Mouse (Mus musculus): Measurements from ENCODE around the gene Bfsp1.

Gene Bfsp1

DNA sequence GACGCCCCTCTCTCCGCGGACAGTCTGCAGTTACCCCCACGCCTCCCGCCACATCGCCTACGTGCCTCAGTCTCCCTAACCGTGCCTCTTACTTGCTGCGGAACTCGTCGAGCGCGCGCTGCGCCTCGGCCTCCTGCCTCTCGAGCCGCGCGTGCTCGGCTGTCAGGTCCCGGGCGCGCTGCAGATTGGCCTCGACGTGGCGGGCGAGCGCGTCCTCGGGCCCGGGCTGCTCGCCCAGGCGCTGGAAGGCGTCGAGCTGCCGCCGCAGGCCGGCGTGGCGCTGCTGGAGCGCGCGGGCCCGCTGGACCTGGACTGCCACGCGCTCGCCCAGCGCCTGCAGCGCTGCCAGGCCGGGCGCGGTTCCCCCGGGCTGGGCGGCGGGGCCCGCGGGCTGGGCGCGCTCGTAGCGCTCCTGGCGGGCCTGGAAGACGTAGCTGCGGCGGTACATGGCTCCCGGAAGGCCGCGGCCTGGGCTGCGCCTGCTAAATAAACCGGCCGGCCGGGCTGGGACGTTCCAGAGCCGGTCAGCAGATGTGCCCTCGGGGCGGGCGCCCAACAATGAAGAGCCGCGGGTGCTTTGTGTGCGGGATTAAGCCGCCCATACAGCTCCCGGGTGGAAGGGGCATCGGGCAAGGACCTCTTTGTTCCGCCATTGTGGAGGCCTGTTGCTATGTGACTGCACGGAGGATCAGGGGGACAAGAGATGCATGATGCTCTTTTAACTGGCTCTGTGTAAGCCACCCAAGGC, at the start of gene Bfsp1:
Gene Bfsp1 (minus strand): TSS at position 690 of the 748 bp plus-strand sequence.
- no peak for DNase-seq (ENCODE audit: low read depth in 2 of 2, low spot score in 2 of 2)

DNA sequence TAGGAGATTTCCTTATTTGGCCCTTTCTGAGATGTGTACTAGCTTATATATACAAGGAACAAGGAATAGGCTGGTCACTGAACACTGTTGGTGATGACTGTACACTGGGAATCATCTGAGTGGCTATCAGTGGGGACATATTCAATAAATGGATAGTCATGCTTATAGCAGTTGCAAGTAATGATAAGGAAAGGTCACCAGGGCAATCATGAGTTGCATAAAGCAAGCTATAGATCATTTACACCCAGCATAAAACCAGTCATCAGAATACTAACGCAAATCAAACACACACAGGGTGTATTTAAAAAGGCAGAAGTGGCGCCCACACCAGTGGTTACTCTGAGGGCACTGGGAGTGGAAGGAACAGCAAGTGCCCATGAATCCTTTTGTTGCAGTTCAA, 49.2 kb upstream of the Bfsp1 start:
- no peak for DNase-seq (ENCODE audit: low read depth in 2 of 2, low spot score in 2 of 2)

DNA sequence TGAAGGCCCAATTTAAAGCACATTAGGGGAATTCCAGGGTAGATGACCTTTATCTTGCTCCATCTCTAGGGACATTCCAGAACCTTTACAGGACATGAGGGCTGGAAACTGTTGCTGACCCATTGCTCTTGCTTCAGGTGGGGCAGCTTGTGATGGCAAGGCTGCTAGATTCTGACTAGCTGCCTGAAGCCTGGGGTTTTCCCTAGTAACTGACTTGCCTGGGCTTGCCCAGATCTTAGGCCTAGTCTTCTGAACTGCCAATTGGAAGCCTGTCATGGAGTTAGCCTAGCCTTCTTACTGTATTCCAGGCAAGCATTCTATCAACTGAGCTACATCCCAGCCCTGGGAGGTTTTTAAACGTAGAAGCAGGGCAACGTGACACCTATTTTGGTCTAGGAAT, 46.3 kb upstream of the Bfsp1 start:
- DNase-seq (ENCODE audit: low read depth in 2 of 2, low spot score in 2 of 2), result no peak

DNA sequence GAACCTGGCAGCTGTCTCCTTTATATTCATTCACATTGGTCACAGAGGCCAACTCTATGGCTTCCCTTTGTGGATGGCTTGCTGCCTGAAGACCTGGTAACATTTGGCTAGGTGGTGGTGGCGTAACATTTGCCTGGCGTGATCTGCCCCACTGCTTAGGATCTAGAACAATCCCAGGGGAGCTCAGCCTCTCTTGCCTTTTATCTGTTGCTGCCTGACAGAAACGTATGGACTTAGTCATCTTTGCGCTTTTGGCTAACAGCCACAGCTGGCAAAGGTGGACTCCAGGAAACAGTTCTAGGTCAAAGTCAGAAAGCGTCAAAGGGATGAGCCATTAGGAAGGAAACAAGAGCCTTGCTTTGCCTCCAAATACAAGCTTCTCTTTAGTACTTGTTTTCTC, 41.9 kb upstream of the Bfsp1 start:
- DNase-seq (ENCODE audit: low read depth in 2 of 2, low spot score in 2 of 2), result no peak

DNA sequence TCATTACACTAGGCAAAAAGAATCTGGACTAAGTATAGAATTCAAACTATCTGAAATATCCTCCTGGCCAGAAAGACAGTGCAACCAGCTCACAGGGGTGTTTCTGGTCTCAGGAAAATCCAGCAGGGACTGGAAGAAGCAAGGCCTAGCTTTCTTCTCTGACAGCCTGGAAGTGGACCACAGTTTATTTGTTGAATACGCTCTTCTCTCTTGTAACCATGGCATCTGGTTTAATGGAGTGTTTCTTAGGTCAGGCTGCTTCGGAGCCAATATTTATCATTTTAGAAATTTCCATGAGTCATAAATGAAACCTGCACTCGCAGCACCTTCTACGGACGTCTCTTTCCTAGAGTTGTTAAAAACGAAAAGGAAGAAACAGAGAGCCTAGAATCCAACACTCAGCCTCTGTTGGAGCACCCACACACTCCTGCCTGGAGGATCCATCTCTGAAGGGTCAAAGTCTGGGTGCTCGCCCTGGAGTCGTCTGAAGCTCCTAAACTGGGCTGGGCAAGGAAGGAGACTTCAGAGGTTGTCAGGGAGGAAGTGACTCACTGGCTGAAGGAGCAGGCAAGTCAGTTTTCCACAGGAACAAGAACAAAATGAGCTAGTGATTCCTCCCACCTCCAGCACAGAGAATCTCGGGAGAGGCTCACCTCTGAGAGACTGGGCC, 40.5 kb upstream of the Bfsp1 start:
- no peak for DNase-seq (ENCODE audit: low read depth in 2 of 2, low spot score in 2 of 2)

DNA sequence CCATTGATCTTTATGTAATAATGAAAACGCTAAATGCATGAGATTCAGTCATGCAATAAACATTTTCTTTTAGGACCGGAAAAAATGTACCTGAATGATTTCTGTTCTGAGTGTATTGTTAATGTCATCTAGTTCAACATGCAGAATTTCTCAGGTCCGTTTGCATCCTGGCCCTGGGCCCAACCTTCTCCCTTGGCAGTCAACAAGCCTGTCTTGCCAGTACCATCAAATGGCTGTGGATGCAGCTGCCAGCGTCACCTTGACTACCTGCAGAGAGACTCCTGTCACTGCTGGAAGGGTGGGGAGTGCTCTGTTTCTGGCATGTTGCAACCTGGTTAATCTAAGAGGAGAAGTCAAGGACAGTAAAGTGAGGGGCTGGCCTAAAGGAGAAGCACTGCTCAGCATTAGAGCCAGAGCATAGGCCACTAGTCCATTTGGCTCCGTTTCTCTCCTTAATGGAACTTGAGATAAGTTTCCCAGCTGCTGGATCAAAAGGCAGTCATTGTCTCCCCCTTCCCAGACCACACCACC, 37.9 kb upstream of the Bfsp1 start:
- DNase-seq (ENCODE audit: low read depth in 2 of 2, low spot score in 2 of 2), result no peak

DNA sequence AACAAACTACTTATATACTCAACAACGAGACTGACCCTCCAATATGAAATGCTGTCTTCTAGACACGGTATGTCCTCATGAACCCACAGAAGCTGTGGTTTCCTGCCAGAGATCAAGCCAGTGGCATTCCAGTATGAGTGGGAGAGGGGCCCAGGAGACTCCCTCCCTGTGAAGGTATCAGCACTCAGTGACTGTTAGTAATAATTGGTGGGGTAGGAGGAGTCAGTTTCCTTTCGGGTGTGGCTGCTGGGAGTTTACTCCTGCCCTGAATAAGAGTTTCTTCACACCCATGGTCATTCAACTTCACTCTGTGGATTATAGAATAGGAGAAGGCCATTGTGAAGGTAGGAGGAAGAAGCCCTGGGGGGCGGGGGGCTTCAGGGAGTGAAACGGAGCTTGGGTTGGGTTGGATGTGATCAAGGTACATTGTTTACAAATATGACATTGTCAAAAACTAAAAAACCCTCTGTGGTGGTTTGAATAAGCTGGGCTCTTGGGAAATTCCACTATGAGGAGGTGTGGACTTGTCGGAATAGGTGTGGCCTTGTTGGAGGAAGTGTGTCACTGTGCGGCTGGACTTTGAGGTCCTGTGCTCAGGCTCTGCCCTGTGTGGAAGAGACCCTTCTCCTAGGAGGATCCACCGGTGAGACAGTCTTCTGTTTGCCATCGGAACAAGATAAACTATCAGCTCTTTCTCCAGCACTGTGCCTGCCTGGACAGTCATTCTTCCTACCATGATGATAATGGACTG, 36.7 kb upstream of the Bfsp1 start:
- no peak for DNase-seq (ENCODE audit: low read depth in 2 of 2, low spot score in 2 of 2)

DNA sequence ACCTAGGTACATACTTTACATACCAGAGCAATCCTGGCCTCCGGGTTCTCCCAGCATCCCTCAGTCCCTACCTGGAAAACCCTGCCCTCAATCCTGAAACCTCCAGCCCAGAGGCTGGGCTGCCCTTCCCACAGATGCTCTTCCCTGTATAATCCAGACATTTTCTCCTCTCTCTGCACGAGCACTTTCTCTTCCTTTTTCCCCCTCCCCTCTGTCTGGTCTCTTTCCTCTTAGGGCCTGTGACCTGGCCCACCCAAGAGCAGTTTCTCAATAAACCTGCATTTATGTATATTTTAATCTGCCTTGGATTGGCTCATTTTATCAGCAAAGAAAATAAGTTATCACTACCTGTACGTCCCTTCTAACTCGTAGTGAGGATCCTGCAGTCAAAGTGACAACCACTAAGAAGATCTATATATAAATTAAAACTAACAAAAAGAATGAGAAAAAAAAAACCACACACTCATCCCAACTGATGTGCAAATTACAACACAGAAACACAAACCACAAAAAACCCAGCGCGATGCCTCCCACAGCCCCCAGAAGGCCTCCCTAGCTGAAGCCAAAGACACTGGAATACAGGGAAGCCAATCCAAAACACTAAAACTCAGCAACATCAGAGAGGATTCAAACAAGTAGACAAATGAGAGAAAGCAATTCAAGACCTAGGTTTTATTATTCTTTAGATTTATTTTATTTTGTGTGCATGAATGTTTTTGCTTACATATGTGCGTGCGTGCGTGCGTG, 28.5 kb upstream of the Bfsp1 start:
- DNase-seq (ENCODE audit: low read depth in 2 of 2, low spot score in 2 of 2), result no peak

DNA sequence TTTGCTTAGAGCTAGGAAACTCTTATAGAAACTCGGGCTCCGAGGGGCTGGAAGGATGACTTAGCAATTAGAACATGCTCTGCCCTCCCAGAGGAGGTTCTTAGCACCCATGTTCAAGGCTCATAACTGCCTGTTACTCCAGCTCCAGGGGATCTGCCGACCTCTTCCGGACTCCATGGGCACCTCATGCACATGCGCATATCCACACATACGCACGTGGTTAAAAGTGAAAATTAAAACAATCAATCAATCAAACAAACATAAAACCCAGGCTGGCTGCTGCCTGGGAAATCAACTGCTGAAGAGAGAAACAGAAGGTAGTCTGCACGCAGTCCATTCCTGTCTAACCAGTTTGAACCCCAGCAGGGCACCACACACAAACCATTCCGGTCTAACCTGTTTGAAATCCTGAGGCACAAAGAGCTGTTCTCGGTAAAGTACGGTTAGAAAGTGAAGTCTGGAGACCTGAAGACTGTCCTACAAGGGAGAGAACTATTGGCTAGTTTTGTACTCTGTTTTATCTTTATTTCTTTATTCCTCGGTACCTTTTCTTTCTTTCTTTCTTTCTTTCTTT, 27.0 kb upstream of the Bfsp1 start:
- no peak for DNase-seq (ENCODE audit: low read depth in 2 of 2, low spot score in 2 of 2)

DNA sequence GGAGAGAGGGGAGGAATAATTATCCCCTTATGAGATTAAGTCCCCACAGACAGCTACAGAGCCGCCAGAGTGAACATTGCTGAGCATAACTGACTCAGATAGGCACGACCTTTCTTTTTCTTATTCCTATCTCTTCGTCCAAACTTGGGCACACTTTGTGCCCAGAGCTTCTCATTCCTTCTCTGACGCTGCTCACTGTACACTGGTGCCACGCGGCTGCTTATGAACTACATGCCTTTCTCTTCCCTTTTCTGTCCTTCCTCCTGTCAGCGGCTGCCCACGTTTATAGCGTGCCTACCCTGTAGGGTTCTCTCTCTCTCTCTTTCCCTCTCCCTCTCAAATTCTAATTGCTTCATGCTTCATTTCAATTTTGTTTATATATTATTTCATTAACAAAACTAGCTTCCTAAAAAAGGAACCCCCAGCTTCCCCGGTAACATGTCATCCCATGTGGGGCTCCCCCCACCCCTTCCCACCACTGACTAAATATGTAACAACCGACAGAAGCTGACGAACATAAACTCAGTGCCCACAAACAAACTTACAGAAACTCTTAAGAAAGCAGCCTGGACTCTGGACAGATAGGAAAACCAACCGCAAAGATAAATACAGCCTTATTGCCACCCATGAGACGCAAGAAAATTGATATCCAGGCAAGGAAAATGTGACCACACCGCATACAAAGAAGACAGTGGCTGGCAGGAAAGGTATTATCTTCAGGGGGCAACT, 26.3 kb upstream of the Bfsp1 start:
- DNase-seq (ENCODE audit: low read depth in 2 of 2, low spot score in 2 of 2), result no peak

DNA sequence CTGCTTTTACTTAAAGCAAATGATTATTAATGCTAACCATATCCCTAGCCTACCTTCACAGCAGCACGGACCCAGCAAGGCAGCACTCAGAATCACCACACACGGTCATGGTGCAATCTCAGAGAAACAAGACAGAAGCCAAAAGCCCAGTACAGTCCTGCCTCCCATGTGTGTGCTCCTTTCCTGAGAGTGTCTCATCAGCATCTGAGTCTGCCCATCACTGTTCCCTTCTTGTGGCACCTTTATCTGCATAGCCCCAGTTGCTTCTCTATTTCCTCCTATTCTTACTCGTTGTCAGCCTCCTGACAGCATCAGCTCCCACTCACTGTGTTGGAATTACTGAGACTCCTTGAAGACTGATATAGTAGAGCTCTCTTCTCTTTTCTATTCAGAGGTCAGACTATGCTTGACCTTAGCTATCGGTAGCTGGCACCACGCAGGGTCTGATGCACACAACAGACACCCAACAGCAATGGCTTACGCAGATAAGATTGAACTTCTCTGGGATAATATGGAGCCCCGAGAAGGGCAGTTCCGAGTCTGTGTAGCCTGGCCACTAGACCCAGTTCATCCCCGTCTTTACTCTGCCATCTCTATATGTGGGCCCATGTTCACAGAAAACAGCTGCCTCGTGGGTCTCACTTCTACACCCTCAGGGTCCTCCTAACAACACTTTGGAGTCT, 19.8 kb upstream of the Bfsp1 start:
- no peak for DNase-seq (ENCODE audit: low read depth in 2 of 2, low spot score in 2 of 2)

DNA sequence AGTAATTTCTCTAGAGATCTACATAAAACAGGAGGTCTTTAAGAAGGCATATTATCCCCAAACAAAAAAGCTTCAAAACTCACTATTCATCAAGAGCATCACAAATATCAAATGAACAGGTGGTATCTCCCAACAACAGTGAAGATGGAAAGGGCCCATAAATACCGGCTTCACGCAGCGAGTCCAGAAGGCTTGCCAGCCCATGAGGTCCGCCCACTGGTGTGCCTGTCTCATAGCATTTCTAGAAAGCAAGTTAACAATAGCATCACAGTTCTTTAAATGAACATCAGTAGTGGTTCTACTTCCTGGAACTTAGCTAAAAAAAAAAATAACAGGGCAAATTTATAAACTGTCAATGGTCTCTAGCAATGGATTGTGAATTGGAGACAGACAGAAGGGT, 19.0 kb upstream of the Bfsp1 start:
- DNase-seq (ENCODE audit: low read depth in 2 of 2, low spot score in 2 of 2), result no peak

DNA sequence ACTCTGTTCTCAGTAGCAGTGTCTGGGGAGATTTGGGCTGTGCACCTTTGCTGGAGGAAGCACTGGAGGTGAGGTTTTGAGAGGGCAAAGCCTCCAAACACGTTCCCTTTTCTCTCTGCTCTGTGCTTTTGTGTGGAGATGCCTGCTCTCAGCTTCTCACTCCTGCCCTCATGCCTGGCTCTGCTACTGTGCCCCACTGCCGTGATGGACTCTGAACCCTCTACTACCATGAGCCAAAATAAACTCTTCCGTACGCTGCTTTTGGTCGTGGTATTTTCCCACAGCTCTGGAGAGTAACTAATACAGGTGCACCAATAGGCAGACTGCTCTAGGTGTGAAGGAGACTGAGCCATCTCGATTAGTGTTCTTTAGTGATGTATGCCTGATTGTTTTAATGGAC, 16.3 kb upstream of the Bfsp1 start:
- no peak for DNase-seq (ENCODE audit: low read depth in 2 of 2, low spot score in 2 of 2)

DNA sequence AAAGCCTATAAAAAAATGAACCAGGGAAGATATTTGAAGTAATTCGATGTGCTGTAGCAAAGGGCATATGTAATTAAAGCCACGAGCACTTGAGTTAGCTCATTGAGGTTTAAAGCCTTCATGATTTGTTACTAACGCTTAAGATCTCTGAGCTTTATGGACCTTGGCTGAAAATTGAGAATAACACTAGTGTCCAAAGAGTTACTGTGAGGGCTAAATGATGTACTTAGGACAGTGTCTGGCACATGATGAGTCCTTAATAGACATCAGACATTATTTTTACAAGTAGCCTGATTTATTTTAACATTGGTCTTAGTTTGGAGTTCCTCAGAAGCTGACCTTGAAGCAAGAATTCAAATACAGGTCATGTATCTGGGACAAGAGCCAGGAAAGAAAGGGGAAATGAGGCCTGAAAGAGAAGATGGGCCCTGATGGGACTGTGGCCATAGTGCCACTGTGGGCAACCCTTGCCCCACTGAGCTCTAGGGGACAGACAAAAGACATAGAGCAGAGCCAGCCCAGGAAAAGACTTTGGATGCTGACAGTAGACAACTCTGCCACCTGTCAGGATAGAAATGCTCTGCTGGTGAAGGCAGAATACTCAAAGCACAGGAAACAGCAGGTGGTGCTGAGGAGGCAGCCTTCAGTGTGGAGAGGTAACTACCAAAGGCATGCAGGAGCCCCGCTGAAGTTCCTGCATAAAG, 14.1 kb upstream of the Bfsp1 start:
- DNase-seq (ENCODE audit: low read depth in 2 of 2, low spot score in 2 of 2), result no peak

DNA sequence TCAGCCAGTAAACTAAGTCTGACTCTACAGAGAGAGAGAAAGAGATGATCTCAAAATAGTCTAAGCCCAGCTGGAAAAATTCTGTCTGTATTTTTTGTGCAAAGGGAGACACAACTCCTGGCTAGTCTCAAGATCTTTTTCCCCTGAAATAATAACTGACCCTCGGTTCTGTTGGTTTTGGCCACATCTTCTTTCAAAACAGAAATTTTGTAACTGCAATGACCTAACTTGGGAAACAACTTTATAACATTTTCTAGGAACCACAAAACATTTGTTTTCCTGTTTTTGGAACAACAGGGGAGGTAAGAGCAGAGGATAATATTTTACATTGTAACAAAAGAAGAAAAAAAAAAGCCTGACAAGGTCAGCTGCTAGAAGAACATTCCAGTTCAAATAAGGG, 13.1 kb upstream of the Bfsp1 start:
- no peak for DNase-seq (ENCODE audit: low read depth in 2 of 2, low spot score in 2 of 2)

DNA sequence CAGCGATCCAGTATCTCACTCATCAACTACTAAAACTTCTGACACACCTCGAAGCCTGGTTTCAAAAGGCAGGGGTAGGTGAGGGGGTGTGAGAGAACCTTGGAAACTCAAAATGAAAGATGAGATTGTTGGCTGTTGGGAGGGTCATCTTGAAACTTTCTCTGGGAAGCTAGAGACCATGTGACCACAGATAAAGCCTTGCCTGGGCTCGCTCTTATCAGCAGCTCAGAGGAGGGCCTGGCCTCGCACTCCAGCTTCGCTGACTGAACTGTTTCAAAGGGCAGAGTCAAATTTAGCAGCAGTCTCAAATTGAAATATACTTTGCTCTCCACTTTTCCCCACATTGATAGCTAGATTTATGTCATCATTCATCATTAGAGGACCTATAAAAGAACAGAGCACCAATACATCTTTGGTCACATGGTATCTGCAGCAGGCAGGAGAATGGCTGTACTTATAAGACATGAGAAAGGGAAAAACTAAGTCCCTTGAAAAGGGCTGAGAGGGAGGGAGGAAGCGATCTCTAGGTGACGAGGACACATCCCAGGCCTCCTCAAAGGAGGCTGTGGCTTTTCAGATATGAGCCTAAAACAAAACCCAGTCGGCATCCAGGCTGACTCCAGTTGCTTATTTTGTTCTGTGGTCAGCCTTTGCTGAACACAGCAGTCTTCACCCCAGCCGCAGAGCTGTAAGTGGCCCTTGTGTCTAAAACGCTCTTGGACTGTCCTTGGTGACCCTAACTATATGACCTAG, 8.1 kb upstream of the Bfsp1 start:
- DNase-seq (ENCODE audit: low read depth in 2 of 2, low spot score in 2 of 2), result no peak

DNA sequence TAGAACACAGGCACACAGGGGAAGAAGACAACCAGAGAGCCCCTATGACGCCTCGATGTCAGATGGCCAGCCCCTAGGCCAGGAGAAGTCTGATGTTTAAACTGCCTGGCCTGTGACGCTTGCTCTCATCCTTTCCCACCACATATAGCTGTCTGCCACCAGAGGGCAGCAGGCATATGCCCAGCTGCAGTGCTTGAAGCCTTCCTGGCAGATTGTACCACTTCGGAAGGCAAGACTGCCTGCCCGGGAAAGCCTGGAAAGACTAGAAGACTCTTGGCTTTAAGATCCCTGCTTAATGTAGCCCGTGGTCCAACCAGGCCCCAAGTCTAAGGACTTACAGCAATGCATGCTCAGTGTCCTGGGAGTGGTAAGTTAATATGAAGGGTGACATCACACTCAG, 4.4 kb upstream of the Bfsp1 start:
- peak; percentile 23 to 40 for DNase-seq (ENCODE audit: low read depth in 2 of 2, low spot score in 2 of 2)

DNA sequence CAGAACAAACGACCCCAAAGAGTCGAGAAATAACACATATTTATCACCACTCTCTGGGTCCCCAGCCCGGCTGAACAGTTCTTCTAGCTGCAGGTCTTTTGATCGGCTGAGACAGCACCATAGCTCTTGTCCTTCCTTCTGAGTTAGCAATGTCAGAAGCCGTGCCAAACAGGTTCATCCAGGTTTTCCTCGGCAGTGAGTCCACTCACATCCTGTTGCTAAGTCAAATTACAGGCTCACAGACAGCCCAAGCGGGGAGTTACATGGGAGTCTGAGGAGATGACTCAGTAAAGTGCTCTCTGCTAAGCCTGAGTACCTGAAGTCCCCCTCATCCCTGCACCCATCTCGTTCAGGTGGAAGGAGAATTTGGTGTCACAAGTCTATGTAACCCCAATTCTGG, 1.6 kb upstream of the Bfsp1 start:
- DNase-seq (ENCODE audit: low read depth in 2 of 2, low spot score in 2 of 2), result no peak
